Mouse (Mus musculus): Measurements from ENCODE around the gene Gdpgp1.

Gene Gdpgp1

GRCm38 (mm10) chr7:80221179-80221750, 11.4 kb upstream of the Gdpgp1 start:
- DNase-seq (ENCODE audit: inconsistent ontology term), result no peak

GRCm38 (mm10) chr7:80227065-80227464, 5.6 kb upstream of the Gdpgp1 start:
- no peak for DNase-seq (ENCODE audit: inconsistent ontology term)

GRCm38 (mm10) chr7:80230196-80230595, 2.5 kb upstream of the Gdpgp1 start:
- no peak for DNase-seq (ENCODE audit: inconsistent ontology term)

GRCm38 (mm10) chr7:80231971-80232488, 635 bp upstream of the Gdpgp1 start:
- DNase-seq (ENCODE audit: inconsistent ontology term), result no peak

GRCm38 (mm10) chr7:80233799-80234198, 1.1 kb downstream of the Gdpgp1 start:
- DNase-seq (ENCODE audit: inconsistent ontology term), result no peak

GRCm38 (mm10) chr7:80238542-80238941, 5.9 kb downstream of the Gdpgp1 start:
- DNase-seq (ENCODE audit: inconsistent ontology term), result no peak

GRCm38 (mm10) chr7:80241661-80242060, 9.0 kb downstream of the Gdpgp1 start:
- no peak for DNase-seq (ENCODE audit: inconsistent ontology term)

- DNase-seq (ENCODE audit: inconsistent ontology term), result no peak
Observed at GRCm38 (mm10) chr7:80244851-80245250, 12.2 kb downstream of the Gdpgp1 start.

- peak; percentile 99 for DNase-seq (ENCODE audit: inconsistent ontology term)
Observed at GRCm38 (mm10) chr7:80246148-80246721, 13.6 kb downstream of the Gdpgp1 start, which contains the start of gene Ttll13. Ttll13 (plus strand) TSS chr7:80246376.

GRCm38 (mm10) chr7:80246859-80247258, 14.2 kb downstream of the Gdpgp1 start:
- no peak for DNase-seq (ENCODE audit: inconsistent ontology term)

GRCm38 (mm10) chr7:80252437-80252836, 19.8 kb downstream of the Gdpgp1 start:
- DNase-seq (ENCODE audit: inconsistent ontology term), result no peak

GRCm38 (mm10) chr7:80252886-80253285, 20.2 kb downstream of the Gdpgp1 start:
- DNase-seq (ENCODE audit: inconsistent ontology term), result no peak

- DNase-seq (ENCODE audit: inconsistent ontology term), result no peak
Observed at GRCm38 (mm10) chr7:80255981-80256380, 23.3 kb downstream of the Gdpgp1 start.

- DNase-seq (ENCODE audit: inconsistent ontology term), result no peak
Observed at GRCm38 (mm10) chr7:80257706-80258105, 25.0 kb downstream of the Gdpgp1 start.

- DNase-seq (ENCODE audit: inconsistent ontology term), result peak; percentile 90
Observed at GRCm38 (mm10) chr7:80260625-80261371, 28.1 kb downstream of the Gdpgp1 start, which contains the start of gene Ngrn. Ngrn (plus strand) TSS chr7:80261215.

GRCm38 (mm10) chr7:80261372-80261990, 28.8 kb downstream of the Gdpgp1 start:
- no peak for DNase-seq (ENCODE audit: inconsistent ontology term)

- no peak for DNase-seq (ENCODE audit: inconsistent ontology term)
Observed at GRCm38 (mm10) chr7:80264606-80265005, 31.9 kb downstream of the Gdpgp1 start.

GRCm38 (mm10) chr7:80267764-80268163, 35.1 kb downstream of the Gdpgp1 start:
- no peak for DNase-seq (ENCODE audit: inconsistent ontology term)

- peak; percentile 99 for DNase-seq (ENCODE audit: inconsistent ontology term)
Observed at GRCm38 (mm10) chr7:80268897-80269750, 36.5 kb downstream of the Gdpgp1 start, which contains the start of gene Vps33b. Vps33b (plus strand) TSS chr7:80269649.

- DNase-seq (ENCODE audit: inconsistent ontology term), result no peak
Observed at GRCm38 (mm10) chr7:80269751-80270255, 37.1 kb downstream of the Gdpgp1 start.

- no peak for DNase-seq (ENCODE audit: inconsistent ontology term)
Observed at GRCm38 (mm10) chr7:80273456-80273855, 40.8 kb downstream of the Gdpgp1 start.
